Mouse (Mus musculus) splenic B cell, adult 2 months (primary cell): ENCODE results near the gene Car8.
"Not testable (repeated sequence)": the region's sequence is repeated elsewhere in the genome, so short reads cannot be mapped to it uniquely, and the experiment has no call there.

ENCODE experiments used
- DNase-seq: peaks from one replicate; pipeline ENCODE4 v3.0.0-alpha.2; 2011; ENCODE audit warnings: low read depth, low spot score
- H3K27me3 ChIP-seq: 2 replicates; pipeline ENCODE4 v1.6.1; 2012; ENCODE audit warnings: mild to moderate bottlenecking, low read length, moderate library complexity, mixed read lengths; ENCODE audit not compliant: control insufficient read depth, poor library complexity, insufficient read depth, severe bottlenecking
- H3K36me3 ChIP-seq: 2 replicates; pipeline ENCODE4 v1.6.1; 2012; ENCODE audit warnings: mild to moderate bottlenecking, low read length, moderate library complexity, mixed read lengths; ENCODE audit not compliant: control insufficient read depth, poor library complexity, insufficient read depth, severe bottlenecking

Car8 gene

GRCm38 (mm10) chr4:8153926-8154325 is 84.9 kb downstream of the Car8 start:
- not testable (repeated sequence) for DNase-seq, H3K36me3 ChIP-seq

GRCm38 (mm10) chr4:8137403-8137802 is 101.4 kb downstream of the Car8 start:
- no peak for DNase-seq
- H3K36me3 ChIP-seq, result no peaks in the 10 kb centered on the region

More at GRCm38 (mm10) chr4:8153926-8154325, 84.9 kb downstream of the Car8 start:
- not testable (repeated sequence) for H3K27me3 ChIP-seq

GRCm38 (mm10) chr4:8132024-8132423 is 106.8 kb downstream of the Car8 start:
- Histone ChIP-seq H3K27me3 (no peaks in the 10 kb centered on the region), H3K36me3 (no peaks in the 10 kb centered on the region)
- no peak for DNase-seq

More at GRCm38 (mm10) chr4:8137403-8137802, 101.4 kb downstream of the Car8 start:
- no peaks in the 10 kb centered on the region for H3K27me3 ChIP-seq

- Histone ChIP-seq H3K27me3 (no peaks in the 10 kb centered on the region), H3K36me3 (no peaks in the 10 kb centered on the region)
- no peak for DNase-seq
These were observed 125.3 kb downstream of the Car8 start for GRCm38 (mm10) chr4:8113558-8113957.

GRCm38 (mm10) chr4:8111891-8112290 is 127.0 kb downstream of the Car8 start:
- Histone ChIP-seq H3K27me3 (no peaks in the 10 kb centered on the region), H3K36me3 (no peaks in the 10 kb centered on the region)
- no peak for DNase-seq

GRCm38 (mm10) chr4:8109906-8110567 is 128.8 kb downstream of the Car8 start:
- Histone ChIP-seq H3K36me3 (no peaks in the 10 kb centered on the region), H3K27me3 (no peaks in the 10 kb centered on the region)
- no peak for DNase-seq

GRCm38 (mm10) chr4:8101466-8101865 is 137.4 kb downstream of the Car8 start:
- DNase-seq, result no peak
- H3K27me3 ChIP-seq, result no peaks in the 10 kb centered on the region
- no peaks in the 10 kb centered on the region for H3K36me3 ChIP-seq

- no peak for DNase-seq
- H3K27me3 ChIP-seq, result no peaks in the 10 kb centered on the region
- no peaks in the 10 kb centered on the region for H3K36me3 ChIP-seq
These were observed 140.8 kb downstream of the Car8 start for GRCm38 (mm10) chr4:8098084-8098483.

- DNase-seq, result no peak
- Histone ChIP-seq H3K36me3 (no peaks in the 10 kb centered on the region), H3K27me3 (no peaks in the 10 kb centered on the region)
These were observed 141.2 kb downstream of the Car8 start for GRCm38 (mm10) chr4:8097683-8098082.

- not testable (repeated sequence) for H3K36me3 ChIP-seq, H3K27me3 ChIP-seq, DNase-seq
These were observed 145.3 kb downstream of the Car8 start for GRCm38 (mm10) chr4:8093566-8093965.
